Mouse (Mus musculus) erythroid progenitor cell, adult 5-6 weeks (primary cell): ENCODE results near the gene Polr2a. TPM values are rescaled to one million over a fixed set of nuclear protein-coding genes. Genes with fewer than 3 reads are reported as not detected.
A peak's percentile ranks its signal among the peaks of the same experiment; 100 is the strongest.

ENCODE experiments used
- ATAC-seq: replicated peaks from 2 replicates; pipeline ENCODE4 v1.8.0; 2016; ENCODE audit warnings: moderate number of reproducible peaks, mild to moderate bottlenecking, moderate TSS enrichment, inconsistent platforms; ENCODE audit not compliant: poor library complexity, low FRiP score, severe bottlenecking
- total RNA-seq, 2 experiments: library from RNA; stranded (forward) in 1 of 2; stranded (reverse) in 1 of 2; fragments of 150-400 nt in 1 of 2; fragments of 186-747, 209-891 nt in 1 of 2; gene quantifications; 2 replicates each; pipeline versions ENCODE4 v1.2.3 to v1.2.4; 2015 to 2017; ENCODE audit warnings: low replicate concordance in 2 of 2

Polr2a gene
- total RNA-seq, 2 experiments from 2014 or later: 124 to 131 TPM

DNA sequence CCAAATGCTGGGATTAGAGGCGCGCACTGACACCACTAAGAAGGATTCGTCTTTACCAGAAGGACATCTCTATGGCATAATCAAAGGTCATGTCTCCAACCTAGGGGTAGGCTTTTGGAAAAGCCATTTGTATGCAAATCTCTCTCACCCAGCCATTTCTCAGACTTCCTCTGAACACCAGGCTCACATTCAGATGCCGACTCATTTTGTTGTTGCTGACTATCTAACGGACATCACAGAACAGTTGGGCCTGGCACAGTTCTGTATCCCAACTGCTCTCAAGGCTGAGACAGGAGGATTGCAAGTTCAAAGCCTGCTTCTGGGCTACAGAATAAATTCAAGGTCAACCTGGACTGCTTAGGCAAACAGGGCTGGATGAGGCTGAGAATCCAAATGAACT lies 28.9 kb upstream of the Polr2a start:
- ATAC-seq: no peak

DNA sequence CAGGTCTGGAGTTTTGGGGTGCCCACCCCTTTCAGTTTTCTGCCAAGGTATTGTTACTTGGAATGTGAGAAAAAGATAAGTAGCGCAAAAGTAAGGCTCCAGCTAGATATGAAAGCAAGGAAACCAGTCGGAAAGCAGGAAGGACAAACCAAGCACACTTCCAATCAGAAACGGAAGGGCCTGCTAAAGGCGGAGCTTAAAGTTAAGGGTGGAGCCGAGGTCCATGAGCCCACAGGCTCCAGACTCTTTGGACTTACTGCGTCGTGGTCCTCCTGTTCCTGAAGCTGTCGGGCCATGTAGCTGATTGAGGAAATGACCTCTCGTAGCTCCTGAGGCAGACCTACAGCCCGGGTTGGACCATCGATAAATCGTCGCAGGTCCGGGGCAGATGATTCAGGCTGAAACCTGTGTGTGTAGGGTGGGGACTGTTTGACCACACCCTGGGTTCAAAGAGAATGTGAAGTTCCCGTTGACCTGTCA lies 26.4 kb upstream of the Polr2a start:
- peak; percentile 86 for ATAC-seq

DNA sequence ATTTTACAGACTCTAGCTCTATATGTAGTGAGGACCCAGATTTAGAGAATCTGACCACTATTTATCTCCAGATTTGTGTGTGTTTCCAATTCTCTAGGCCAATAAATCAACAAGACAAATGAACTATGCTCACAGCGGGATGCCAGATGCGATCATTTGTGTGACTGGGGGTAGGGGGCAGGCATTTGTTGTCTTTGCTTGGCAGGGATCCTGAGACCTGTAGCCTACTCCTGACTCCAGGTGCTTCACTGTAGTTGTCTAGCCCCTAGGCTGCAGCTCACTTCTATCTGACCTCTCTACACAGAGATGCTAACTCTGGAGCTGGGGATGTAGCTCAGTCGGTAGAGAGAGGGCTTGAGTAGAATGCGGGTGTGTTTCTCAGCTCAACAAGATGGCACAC lies 23.4 kb upstream of the Polr2a start:
- ATAC-seq: no peak

DNA sequence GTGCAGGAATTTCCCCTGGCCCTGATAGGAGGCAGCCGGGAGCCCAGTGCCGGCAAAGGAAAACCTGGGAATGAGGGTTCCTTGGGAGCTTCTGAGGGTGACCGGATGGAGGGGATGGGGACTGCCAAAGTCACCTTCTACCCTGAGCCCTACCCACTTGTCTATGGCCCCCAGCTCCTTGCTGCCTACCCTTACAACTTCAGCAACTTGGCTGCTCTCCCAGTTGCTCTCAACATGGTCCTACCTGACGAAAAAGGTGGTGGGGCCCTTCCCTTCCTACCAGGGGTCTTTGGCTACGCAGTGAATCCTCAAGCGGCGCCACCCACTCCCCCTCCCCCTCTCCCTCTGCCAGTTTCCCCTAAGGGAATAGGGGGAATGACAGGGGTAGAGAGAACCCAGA lies 20.5 kb upstream of the Polr2a start:
- no peak for ATAC-seq

DNA sequence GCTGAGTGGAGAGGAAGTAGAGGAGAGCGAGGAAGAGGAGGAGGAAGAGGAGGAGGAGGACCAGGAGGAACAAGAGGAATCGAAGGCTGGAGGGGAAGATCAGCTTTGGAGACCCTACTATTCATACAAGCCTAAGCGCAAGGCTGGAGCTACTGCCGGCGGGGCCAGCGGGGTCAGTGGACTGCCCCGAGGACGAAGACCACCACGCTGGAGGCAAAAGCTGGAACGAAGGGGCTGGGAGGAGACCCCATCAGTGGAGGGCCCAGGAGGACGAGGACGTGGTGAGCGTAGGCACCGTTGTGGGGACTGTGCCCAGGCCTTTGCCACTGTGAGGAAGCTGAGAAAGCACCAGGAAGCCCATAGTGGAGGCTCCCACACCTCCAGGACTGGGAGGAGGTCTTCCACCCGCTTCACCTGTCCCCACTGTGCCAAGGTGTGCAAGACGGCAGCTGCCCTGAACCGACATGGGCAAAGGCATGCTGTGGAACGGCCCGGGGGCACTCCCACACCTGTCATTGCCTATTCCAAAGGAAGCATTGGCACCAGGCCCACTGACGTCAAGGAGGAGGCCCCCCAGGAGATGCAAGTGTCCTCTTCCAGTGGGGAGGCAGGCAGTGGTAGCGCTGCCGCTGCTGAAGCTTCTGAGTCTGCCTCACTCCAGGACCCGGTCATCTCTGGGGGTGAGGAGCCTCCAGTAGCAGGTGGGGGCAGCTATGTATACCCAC lies 20.0 kb upstream of the Polr2a start:
- ATAC-seq: no peak

DNA sequence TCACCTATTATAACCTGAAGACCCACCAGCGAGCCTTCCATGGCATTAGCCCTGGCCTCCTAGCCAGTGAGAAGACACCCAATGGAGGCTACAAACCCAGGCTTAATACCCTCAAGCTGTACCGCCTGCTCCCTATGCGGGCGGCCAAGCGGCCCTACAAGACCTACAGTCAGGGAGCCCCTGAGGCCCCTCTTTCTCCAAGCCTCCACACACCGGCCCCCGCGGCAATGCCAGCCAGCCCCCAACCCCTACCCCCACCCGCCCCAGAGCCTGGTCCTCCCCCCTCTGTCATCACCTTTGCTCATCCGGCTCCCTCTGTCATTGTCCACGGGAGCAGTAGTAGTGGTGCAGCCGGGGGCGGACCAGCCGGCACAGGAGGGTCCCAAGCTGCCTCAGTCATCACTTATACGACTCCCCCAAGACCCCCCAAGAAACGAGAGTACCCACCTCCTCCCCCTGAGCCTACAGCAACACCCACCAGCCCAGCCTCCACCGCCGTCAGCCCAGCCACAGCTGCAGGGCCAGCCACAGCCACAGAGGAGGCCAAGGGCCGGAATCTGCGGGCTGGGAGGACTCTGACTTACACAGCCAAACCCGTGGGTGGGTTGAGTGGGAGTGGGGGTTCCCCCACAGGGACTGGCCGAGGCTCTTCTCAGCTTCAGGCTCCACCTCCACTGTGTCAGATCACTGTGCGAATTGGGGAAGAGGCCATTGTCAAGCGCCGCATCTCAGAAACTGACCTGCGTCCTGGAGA lies 19.2 kb upstream of the Polr2a start:
- ATAC-seq: no peak

DNA sequence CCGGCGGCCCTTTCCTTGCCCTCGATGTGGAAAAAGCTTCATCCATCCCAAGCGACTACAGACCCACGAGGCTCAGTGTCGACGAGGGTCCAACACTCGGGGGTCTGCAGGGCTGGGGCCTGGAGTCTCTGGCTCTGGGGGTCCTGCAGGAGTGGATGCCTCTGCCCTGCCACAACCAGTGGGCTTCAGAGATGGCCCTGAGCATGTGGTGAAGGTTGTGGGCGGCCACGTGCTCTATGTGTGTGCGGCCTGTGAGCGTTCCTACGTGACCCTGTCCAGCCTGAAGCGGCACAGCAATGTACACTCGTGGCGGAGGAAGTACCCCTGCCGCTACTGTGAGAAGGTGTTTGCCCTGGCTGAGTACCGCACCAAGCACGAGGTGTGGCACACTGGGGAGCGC lies 18.1 kb upstream of the Polr2a start:
- no peak for ATAC-seq

DNA sequence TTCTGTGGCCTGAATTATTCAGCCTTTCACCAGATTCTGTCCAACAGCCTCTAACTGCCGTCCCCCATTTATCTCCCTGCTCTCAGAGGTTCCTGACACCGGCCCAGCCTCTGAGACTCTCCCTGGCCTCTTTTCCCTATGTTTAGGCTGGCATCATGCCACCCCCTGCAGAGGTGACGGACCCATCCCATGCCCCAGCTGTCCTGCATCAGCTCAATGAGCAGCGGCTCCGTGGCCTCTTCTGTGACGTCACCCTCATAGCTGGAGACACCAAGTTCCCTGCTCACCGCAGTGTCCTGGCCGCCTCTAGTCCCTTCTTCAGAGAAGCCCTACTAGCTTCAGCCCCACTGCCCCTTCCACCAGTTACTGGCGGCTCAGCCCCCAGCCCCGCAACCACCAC lies 17.3 kb upstream of the Polr2a start:
- no peak for ATAC-seq

DNA sequence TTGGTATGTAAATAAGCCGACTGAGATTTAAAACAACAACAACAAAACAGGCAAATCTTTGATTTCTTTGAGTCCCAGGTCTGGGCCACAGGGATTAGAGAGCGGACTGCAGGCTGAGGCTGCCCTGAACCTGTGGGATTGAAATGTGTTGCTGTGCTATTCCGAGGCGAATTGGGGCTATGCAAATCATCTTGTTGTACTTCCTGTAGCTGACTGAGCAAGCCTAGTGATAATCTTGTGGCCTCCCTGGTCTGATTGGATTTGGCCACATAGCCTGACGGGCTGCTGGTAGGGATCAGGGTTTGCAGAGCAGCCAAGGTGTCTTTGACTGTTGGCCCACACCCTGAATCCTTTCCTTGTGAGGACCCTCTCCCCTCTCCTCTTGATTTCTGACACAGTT lies 16.5 kb upstream of the Polr2a start:
- ATAC-seq: no peak

DNA sequence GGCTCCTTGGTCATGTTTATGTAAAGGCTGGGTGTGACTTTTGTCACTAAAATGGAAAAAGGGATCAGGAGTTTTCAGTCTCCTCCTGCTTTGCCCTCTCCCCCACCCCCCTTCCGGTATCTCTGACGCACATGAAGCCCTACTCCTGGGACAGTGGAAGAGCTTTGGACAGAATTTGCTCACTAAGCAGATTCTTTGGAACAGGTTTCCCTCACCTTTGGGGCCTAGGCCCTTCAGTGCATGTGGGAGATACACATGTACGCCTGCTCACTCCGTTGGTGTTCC lies 9.1 kb upstream of the Polr2a start:
- no peak for ATAC-seq

DNA sequence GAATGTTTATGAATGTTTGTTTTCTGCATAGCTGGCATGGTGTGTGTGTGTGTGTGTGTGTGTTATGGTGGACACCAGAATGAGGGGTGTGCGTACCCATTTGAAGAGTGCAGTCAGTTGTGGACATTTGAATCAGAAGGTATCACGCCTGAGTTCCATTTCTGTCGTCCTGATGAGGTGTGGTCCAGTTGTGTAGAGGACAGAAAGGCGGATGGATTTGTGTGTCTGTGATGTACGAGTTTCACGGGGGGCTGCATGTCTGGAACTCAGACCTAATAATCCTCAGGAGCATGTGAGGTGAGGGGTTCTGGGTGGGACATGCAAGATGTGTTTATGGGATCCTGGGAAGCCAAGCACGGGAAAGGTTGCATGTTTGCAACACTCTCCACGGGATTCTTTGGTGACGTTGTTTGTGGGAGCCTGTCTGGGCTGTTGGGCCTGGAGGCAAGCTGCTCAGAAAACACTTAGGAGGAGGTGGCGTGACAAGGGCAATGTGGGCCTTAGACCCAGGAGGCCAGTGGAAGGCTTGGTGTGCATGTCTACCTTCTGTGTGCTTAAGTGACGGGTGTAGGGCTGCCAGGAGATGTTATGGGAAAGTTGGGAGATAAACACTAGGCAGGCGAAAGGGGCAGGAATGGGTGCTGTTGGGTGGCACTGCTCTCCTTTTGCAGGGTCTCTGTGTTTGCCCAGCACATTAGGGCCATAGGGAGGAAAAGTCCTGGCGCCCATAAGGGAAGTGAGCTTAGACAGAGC lies 8.6 kb upstream of the Polr2a start:
- ATAC-seq: no peak

DNA sequence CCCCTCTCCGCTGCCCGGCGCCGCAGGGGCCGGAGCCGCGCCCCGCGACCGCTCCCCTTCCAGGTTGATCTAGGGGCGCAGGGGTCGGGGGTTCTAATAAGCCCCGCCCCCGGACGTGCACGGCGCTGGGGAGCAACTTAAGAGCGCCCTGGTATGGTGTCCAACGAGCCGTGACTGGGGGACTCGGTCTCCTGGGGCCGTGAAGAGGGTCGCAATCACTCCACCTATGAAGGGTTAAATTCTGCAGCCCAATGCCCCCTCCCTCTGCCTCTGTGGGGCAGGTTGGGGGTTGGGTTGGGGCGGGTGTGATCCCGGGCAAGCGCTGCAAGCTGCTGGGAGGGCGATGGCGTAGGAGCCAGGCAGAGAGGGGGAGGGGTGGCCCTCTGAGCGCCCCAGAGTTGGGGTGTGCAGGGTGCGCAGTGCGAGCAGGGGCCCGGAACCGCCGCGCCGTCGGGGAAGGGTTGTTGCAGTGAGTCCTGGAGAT lies 7.7 kb upstream of the Polr2a start:
- 0 out of 2 replicates have a peak, but pooled peaks have one; percentile 40 for ATAC-seq

DNA sequence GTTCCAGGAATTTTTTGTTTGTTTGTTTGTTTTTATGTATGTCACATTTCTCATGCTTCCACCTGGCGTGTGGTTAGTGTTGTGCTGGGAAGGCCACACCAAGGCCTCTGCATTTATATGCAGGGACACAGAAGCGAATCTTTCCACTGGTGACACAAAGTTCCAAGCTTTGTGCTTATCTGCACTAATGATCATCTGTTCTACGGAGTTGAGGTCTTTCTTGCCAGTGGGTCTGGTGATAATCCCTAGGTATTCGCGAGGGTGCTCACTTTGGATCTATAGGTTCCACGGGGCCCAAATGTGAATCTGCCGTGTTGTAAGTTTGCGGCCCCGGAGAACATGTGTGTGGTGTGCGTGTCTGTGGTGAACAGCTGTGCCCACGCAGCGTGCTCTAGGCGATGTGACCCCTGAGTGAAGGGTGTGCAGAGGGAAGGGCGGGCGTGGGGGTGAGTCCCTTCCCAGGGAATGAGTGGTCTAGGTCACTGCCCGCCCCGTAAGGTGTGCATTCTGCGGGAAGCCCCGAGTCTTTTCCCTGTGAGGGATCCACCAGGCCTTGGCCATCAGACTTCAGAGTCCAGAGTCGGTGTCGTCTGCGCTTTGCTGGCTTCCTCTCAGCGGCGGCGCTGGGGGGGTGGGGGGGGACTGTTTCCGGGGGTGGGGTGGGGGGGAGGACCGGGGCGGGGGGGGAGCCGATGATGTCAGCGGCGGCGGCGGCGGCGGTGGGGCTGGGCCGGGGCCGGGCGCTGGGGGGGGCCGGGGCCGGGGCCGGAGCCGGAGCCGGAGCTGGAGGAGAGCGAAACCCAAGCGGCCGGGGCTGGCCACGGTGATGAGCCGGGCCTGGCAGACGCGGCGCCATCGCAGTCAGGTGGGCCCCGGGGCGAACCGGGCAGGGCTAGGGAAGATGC lies 7.0 kb upstream of the Polr2a start, which contains the start of gene Zbtb4:
Gene Zbtb4 (plus strand): TSS at position 692 of the 905 bp plus-strand sequence.
- no peak for ATAC-seq

DNA sequence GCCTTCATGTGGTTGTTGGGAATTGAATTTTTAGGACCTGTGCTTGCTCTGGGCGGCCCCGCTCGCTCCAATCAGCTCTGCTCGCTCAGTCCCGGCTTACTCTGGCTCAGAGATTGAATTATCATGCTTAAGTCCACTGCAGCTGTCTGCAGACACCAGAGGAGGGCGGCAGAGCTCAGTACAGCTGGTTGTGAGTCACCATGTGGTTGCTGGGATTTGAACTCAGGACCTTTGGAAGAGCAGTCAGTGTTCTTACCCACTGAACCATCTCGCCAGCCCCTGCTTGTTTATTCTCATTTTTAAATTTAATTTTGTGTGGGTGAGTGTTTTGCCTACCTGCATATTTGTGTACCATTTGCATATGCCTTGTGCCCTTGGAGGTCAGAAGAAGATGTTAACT lies 5.1 kb upstream of the Polr2a start:
- no peak for ATAC-seq

DNA sequence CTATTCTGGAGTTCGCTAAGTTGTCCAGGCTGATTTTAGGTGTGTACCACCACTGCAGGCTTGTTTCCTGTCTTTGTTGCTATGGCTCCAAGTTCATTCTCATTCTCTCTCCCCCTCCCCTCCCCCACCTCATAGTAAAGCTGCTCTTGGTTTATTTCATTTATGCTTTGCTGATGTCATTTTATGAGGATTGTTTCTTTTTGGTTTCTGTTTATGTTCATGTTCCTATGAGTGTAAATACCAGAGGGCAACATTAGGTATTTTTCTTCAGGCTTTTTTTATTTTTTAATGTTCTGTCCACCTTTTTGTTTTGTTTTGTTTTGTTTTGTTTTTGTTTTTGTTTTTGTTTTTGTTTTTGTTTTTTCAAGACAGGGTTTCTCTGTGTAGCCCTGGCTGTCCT lies 3.4 kb upstream of the Polr2a start, which contains the start of gene Slc35g3:
Gene Slc35g3 (minus strand): TSS at position 101 of the 400 bp plus-strand sequence.
- no peak for ATAC-seq

DNA sequence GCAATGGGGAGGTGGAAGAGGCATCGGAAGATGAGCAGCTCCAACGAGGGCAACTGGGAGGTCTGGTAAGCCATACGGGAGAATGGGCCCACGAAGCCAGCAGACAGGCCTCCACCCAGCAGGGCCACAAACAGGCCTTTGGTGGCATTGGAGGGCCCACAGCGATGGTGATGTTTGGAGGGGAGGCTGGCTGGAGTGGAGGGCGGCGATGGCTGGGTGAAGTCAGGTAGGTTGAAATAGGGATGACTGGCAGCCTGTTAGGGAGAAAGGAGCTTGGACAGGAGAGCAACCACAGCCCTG lies 2.4 kb upstream of the Polr2a start:
- no peak for ATAC-seq

DNA sequence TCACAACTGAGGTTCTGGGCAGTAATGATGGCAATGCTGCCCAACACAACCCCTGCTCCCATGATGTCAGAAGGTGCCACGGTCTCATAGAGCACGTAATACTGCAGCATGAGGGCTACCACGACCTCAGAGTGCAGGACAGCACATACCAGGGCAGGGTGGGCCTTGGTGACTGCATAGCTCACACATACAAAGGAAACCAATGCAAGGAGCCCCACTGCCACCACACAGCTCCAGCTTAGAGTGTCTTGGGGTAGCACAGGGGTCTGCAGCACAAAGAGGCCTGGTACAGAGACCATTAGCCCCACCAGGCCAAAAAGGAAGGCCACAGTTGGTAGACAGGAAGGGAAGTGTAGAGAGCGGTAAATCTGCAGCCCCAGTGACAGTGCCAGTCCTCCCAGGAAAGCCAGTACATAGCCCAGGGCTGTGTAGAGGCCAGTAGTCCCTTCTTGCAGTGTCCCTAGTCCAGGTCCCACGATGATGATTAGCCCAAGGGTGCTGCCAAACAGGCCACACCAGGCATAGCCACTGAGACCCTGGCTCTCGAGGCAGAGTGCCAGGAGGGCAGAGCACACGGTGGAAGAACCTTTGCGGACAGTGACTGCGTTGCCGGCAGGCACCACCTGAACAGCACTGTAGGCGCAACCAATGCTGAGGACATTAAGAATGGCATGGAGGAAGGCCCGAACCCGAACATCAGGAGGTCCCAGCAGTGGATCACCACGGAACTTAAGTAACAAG lies 1.9 kb upstream of the Polr2a start:
- ATAC-seq: no peak

DNA sequence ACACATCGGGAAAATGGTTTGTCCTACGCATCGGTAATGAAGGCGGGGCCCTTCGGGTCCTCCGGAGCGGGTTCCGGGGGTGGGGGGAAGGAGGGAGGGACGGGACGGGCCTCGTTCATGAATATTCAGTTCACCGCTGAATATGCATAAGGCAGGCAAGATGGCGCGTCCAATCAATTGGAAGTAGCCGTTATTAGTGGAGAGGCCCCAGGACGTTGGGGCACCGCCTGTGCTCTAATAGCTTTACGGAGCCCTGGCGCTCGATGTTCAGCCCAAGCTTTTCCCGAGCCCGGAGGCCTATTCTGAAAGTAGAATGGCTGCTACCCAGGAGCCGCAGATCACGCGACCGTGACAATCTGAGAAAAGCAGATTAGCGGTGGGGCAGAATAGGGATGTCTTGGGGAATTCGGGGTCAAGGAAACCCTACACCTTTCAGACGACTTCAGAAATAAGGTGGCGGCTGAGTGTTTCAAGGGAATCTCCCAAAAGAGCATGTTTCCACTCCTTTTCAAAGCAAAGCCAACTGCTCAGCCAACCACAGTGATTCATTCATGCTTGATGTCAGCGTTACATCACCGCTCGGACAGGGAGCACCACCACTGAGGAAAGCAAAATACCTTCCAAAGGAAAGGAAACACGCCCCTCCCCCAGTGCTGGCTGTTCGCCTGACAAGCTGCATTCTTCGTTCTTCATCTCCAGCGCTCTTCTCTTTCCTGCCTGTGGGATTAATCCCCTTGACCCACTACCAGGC lies 709 bp upstream of the Polr2a start:
- ATAC-seq: peak; percentile 79
